Mouse (Mus musculus) liver, adult (tissue): ENCODE measurements around the gene Supt4a.

Experiments used
- GATA4 ChIP-seq: IDR thresholded peaks from 2 replicates; pipeline ENCODE4 v1.6.1; 2014; ENCODE audit warnings: mild to moderate bottlenecking, low read length; ENCODE audit not compliant: insufficient replicate concordance

Gene Supt4a

GRCm38 (mm10) chr11:87745632-87746555 lies 8.5 kb downstream of the Supt4a start:
- TF ChIP-seq GATA4, result no peak

GRCm38 (mm10) chr11:87747312-87747711 lies 10.0 kb downstream of the Supt4a start:
- TF ChIP-seq GATA4, result no peak

- no peak for TF ChIP-seq GATA4
These were observed 10.4 kb downstream of the Supt4a start for GRCm38 (mm10) chr11:87747716-87748115.

- no peak for TF ChIP-seq GATA4
These were observed 11.1 kb downstream of the Supt4a start for GRCm38 (mm10) chr11:87748132-87749119.

GRCm38 (mm10) chr11:87749192-87750042 lies 12.1 kb downstream of the Supt4a start:
- no peak for TF ChIP-seq GATA4

GRCm38 (mm10) chr11:87750043-87750421 lies 12.7 kb downstream of the Supt4a start:
- no peak for TF ChIP-seq GATA4

GRCm38 (mm10) chr11:87750521-87750920 lies 13.2 kb downstream of the Supt4a start:
- TF ChIP-seq GATA4, result no peak

GRCm38 (mm10) chr11:87751031-87751430 lies 13.7 kb downstream of the Supt4a start:
- TF ChIP-seq GATA4, result no peak

- no peak for TF ChIP-seq GATA4
These were observed 14.2 kb downstream of the Supt4a start for GRCm38 (mm10) chr11:87751491-87751966.

- no peak for TF ChIP-seq GATA4
These were observed 15.0 kb downstream of the Supt4a start for GRCm38 (mm10) chr11:87752307-87752706.

GRCm38 (mm10) chr11:87753255-87753654 lies 15.9 kb downstream of the Supt4a start:
- TF ChIP-seq GATA4, result no peak

GRCm38 (mm10) chr11:87753891-87754501 lies 16.6 kb downstream of the Supt4a start:
- no peak for TF ChIP-seq GATA4

- TF ChIP-seq GATA4, result no peak
These were observed 17.3 kb downstream of the Supt4a start for GRCm38 (mm10) chr11:87754603-87755002.

- TF ChIP-seq GATA4, result no peak
These were observed 18.1 kb downstream of the Supt4a start for GRCm38 (mm10) chr11:87755360-87756017.
